Mouse (Mus musculus) gastrocnemius, adult 2 months (tissue): Measurements from ENCODE around the gene Prkag2. TPM values are rescaled to one million over a fixed set of nuclear protein-coding genes. Genes with fewer than 3 reads are reported as not detected.
"Not testable (repeated sequence)": the region's sequence is repeated elsewhere in the genome, so short reads cannot be mapped to it uniquely, and the experiment has no call there.

Experiments used
- DNase-seq: peaks from one replicate; pipeline ENCODE4 v3.0.0; 2022
- H3K27ac ChIP-seq: fragments of 200-600 bp; 2 replicates; pipeline ENCODE4 v1.8.1; 2022; ENCODE audit warnings: mild to moderate bottlenecking
- H3K4me3 ChIP-seq: fragments of 200-600 bp; 2 replicates; pipeline ENCODE4 v1.8.1; 2022; ENCODE audit warnings: mild to moderate bottlenecking, moderate library complexity
- CTCF ChIP-seq: fragments of 200-600 bp; IDR thresholded peaks from 2 replicates; pipeline ENCODE4 v1.8.1; 2022; ENCODE audit warnings: antibody characterized with exemption, mild to moderate bottlenecking, moderate library complexity
- intact Hi-C: fragments of 180-260 bp; cut with DNase I; formaldehyde crosslinking; loops from one replicate; pipeline ENCODE4 v1.15.1; 2025
- total RNA-seq, 2 experiments: library from RNA; stranded (reverse); gene quantifications; 2 replicates each; pipeline ENCODE4 v1.2.3; 2021

The Prkag2 gene
- total RNA-seq, 2 experiments from 2014 or later, result 10.7 to 11.0 TPM

DNA sequence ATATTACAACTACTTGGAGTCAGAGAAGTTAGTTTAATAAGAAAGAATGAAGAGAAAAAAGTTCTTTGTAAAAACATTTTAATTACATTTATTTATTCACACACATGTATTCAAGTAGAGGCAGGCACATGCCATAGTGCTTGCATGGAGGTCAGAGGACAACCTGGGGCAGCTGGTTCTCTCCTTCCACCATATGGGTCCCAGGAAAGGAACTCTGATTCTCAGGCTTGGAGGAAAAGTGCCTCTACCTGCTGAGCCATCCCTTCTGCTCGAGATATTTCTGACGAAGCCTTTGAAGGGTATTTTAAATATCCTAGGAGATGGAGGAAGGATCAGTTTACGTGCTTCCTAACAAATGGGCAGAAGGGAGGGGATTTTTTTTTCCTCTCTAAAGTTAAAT lies 277.7 kb downstream of the Prkag2 start:
- H3K27ac ChIP-seq, result no peak overlapping the region
- TF ChIP-seq CTCF, result no peak
- intact Hi-C loops, result no loop called here

GRCm38 (mm10) chr5:24822231-24822630 lies 278.2 kb downstream of the Prkag2 start:
- intact Hi-C loops, H3K4me3 ChIP-seq, DNase-seq: not testable (repeated sequence)
- 0 out of 2 replicates have a peak overlapping the region, but pooled peaks have one; percentile 40 for H3K27ac ChIP-seq

More for the DNA sequence above, 277.7 kb downstream of the Prkag2 start:
- no peak overlapping the region for H3K4me3 ChIP-seq
- DNase-seq, result no peak

DNA sequence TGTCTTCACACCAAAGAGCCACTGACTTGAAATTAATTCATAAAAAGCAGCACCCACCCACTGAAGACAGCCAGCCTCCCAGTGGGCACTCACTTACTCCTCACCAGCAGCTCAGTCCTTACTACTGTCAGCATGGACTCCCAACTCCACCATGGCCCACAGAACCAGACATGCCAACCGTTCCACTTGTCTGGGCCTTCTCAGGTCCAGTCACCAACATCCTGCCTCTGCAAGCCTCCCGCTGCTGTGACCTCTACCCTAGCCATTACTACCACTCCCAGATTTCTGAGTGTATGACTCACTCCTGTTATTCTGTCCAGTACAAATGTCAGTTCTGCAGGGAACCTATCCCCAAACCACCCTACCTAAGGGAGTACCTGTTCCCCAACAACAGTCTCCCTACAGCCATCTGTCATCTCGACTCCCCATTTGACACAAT lies 279.0 kb downstream of the Prkag2 start:
- intact Hi-C loops, result no loop called here
- no peak for DNase-seq
- no peak for TF ChIP-seq CTCF

GRCm38 (mm10) chr5:24820627-24821026 lies 279.8 kb downstream of the Prkag2 start:
- intact Hi-C loops, result no loop called here
- no peak for DNase-seq
- no peak overlapping the region for H3K4me3 ChIP-seq
- no peak overlapping the region for H3K27ac ChIP-seq
- TF ChIP-seq CTCF, result no peak

More for the DNA sequence above, 279.0 kb downstream of the Prkag2 start:
- Histone ChIP-seq H3K27ac (peak overlapping the region; percentile 65), H3K4me3 (no peak overlapping the region)

DNA sequence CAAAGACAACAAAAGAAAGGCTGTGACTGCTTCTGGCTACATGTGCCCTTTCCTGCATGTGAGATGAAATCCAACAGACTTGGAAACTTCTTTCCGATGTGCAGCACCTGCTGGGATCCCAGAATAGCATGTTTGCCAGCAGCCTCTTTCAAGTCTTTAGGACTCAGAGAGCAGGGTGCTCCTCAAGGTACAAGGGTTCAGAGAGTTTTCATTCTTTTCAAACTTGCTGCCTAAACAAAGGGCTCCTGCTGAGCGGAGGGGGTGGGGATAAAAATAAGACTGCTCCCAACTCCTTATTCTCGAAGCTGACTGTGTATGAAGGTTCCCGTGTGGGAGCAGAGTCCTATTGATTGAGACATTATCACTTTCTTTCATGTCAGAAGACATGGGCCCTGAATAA lies 283.3 kb downstream of the Prkag2 start:
- H3K27ac ChIP-seq, result no peak overlapping the region
- no peak overlapping the region for H3K4me3 ChIP-seq
- intact Hi-C loops, result no loop called here
- no peak for TF ChIP-seq CTCF
- DNase-seq, result no peak

- TF ChIP-seq CTCF, result no peak
- no peak overlapping the region for H3K27ac ChIP-seq
- intact Hi-C loops, result no loop called here
- no peak overlapping the region for H3K4me3 ChIP-seq
- no peak for DNase-seq
These were observed 286.5 kb downstream of the Prkag2 start for GRCm38 (mm10) chr5:24813946-24814345.

- Histone ChIP-seq H3K4me3 (no peak overlapping the region), H3K27ac (no peak overlapping the region)
- intact Hi-C loops, result no loop called here
- DNase-seq, result no peak
- TF ChIP-seq CTCF, result no peak
These were observed 287.4 kb downstream of the Prkag2 start for GRCm38 (mm10) chr5:24813005-24813404.

Other genes with a start within 250 kb of the Prkag2 start
- gene Galntl5, start 80.8 kb upstream of the Prkag2 start, total RNA-seq, result not detected
- gene Galnt11, start 121.3 kb upstream of the Prkag2 start, total RNA-seq, result 10 to 100 TPM; 10.9 to 13.0 TPM
- gene E130116L18Rik, start 122.5 kb upstream of the Prkag2 start, total RNA-seq, result not detected